Mouse (Mus musculus): ENCODE data around the gene Actn4. TPM values are rescaled to one million over a fixed set of nuclear protein-coding genes. Genes with fewer than 3 reads are reported as not detected.
"Not testable (repeated sequence)": the region's sequence is repeated elsewhere in the genome, so short reads cannot be mapped to it uniquely, and the experiment has no call there.

Actn4 gene
- total RNA-seq, 4 experiments from 2014 or later = 161 to 178 (median 177) TPM

DNA sequence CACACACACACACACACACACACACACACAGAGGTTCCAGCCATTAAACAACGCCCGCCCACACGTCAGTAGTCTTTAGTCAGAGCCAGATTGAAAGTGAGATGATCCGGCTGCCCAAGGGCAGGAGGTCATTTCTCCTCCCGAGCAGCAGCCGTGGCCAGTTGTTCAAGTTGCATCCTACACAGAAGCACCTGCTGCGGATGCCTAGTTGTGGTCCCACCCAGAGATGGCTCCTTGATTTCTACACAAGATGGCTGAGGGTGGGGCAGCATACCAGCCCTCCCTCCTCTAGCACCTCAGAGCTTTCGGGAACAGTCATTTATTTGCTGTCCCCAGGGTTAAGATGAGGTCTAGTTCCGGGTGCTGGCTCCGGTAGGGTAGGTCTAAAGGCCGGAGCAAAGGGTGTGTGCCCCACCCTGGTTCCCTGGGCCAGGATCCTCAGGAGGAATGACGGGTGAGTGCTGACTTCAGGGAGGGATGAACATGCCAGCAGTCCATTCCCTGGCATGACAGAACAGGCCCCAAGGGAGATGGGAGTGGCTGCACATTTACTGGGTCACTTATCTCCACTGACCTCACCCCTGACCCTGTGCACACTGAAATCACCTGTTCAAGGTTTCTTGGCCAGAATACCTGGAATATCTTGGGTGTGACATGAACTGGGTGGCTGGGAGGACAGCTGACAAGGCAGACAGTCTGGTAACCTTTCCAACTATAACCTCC is 7.7 kb upstream of the Actn4 start:
- no peak for DNase-seq (ENCODE audit: low spot score in 2 of 2)

DNA sequence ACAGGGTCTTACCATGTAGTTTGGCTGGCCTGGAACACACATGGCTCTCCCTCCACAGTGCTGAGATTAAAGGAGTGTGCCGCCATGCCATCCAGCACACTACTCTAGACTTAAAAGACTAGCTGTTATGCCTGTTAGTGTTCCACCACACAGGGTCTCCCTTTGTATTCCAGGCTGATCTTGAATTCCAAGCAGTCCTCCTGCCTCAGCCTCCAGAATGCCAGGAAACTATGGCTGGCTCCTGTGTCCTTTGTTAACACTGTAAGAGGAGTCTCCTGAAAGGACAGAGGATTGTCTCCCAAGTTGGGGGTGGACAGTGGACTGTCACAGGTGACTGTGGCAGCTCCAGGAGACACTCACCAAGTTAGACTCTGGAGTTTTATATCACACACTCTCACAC is 7.1 kb upstream of the Actn4 start:
- no peak for DNase-seq (ENCODE audit: low spot score in 2 of 2)

DNA sequence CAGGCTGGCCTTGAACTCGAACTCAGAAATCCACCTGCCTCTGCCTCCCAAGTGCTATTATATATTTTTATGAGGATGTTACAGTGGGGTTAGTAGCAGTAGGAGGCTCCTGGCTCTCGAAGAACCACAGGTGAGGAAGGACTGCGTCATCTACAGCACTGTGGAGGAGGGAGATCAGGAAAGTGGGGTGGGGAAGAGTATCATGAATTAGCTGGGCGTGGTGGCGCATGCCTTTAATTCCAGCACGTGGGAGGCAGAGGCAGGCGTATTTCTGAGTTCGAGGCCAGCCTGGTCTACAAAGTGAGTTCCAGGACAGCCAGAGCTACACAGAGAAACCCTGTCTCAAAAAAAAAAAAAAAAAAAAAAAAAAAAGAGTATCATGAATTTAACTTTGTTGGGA is 6.0 kb upstream of the Actn4 start:
- not testable (repeated sequence) for DNase-seq (ENCODE audit: low spot score in 2 of 2)

DNA sequence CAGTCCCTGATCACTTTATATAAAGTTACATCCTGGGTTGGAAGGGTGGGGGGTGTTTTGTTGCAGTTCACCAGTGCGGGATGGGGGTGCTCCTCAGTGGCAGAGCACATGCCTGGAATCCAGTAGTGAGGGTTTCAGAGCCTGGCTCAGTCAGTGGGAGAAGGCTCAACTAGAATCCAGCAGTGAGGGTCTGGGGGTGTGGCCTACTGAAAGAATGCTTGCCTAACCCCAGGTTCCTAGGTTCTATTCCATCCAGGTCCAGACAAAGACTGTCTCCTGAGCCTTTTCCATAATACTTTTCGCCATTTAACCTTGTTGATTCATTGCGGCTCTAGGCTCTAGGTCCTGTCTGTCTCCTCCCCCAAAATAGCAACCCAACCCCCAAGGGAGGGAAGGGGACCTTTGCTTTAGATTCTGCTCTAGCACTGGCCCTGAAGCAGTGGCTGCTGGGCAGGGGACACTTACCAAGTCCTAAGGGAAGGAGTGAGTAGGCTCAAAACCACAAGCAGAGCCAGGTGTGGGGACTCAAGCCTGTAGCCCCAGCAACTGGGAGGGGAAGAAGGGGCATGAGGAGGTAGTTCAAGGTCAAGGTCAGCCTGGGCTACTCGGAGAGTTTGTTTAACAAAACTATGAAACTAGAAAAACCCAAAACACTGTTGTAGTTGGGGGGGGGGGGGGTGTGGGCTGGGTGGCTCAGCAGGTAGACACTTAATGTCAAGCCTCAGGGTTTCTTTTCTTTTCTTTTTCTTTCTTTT is 4.8 kb upstream of the Actn4 start:
- DNase-seq (ENCODE audit: low spot score in 2 of 2) = no peak

DNA sequence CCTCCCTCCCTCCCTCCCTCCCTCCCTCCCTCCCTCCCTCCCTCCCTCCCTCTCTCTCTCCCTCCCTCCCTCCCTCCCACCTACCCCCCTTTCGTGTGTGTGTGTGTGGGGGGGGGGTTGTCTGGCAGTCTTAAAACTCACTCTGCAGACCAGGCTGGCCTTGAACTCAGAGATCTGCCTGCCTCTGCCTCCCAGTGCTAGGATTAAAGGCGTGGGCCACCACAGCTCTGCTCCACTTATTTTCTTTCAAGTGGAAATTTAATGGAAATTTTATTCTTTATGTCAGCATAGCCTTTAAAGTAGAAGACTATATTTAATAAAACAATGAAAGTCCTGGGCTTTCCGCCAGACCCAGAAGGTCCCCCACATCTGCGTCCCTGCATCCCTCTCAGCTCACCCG is 4.0 kb upstream of the Actn4 start:
- no peak for DNase-seq (ENCODE audit: low spot score in 2 of 2)

DNA sequence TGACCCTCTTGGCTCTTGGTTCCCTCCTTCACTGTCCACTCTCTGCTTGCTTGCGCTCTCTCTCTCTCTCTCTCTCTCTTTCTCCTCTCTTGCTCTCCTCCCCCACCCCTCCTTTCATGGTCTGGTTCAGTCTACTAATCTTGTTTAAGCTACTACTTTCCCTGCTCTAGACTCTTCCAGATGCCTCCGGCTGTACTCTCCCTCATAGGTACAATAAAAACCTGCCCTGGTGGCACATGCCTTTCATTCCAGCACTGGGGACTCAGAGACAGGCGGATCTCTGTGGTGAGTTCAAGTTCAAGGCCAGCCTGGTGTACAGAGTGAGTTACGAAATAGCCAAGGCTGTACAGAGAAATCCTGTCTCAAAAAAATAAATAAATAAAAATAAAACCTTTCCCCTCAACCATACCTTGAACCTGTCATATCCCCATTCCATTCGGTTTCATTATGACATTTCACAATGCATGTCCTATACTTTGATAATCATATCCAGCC is 3.3 kb upstream of the Actn4 start:
- DNase-seq (ENCODE audit: low spot score in 2 of 2) = no peak

DNA sequence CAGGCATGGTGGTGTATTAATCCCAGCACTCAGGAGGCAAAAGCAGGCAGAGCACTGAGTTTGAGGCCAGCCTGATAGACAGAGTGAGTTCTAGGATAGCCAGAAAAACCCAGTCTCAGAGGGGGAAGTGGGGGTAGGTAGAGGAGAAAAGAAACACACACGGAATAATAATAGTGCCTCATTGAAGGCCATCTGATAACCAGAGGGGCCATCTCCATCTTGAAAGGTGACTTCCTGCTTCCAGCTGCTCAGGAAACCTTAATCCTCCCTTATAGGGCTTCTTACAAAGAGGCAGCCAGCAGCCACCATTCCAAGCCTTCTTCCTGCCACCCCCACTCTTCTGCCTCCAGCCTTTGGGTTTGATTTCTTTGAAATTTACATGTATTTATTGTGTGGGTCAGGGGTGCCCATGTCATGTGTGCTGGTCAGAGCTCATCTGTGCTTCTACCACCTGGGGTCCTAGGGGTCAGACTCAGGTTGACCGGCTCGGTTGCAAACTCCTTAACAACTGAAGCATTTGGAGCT is 1.3 kb upstream of the Actn4 start:
- DNase-seq (ENCODE audit: low spot score in 2 of 2) = no peak

DNA sequence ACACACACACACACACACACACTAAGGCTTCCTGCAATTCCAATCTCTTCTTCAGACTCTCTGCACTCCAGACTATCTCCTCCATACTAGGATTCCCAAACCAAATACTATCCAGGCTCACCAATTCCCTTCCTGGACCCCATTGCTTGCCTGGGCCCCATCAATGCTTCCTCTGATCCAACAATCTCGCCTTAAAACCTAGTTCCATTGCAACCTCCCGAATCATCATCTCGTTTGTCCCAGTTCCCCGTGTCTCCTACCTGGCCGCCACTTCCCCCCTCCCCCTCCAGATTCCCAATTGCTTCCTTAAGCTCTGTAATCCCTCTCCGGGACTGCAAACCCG is 585 bp downstream of the Actn4 start:
- DNase-seq (ENCODE audit: low spot score in 2 of 2) = no peak

DNA sequence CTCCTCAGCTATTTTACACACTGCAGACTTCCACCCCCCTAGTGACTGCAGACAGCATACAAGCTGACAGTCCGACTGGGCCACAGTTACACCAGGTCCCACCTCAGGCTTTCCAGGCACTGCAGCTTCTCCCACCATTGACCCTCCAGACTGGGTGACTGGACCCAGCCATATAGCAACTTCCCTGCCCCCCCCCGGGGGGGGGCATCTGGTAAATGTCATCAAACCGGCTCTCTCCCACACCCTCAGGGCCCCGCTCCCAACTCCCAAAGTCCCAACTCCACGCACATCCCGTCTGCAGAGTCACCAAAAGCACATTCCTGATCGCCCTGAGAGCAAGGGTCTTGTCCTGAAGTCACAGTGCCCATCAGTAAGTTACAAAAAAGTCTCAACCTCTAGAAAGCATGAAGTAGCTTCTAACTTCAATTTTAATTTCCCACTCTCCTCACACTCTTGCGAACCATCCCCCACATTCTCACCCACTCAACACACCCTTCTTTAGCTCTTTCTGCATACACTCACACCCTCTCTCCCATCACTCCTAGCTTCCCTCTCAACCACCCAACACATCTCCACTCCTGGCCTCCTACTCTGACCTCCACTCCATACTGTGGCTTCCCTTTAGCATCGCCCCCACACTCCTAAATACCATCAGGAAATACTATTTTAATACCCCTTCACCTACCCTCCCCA is 1.6 kb downstream of the Actn4 start:
- DNase-seq (ENCODE audit: low spot score in 2 of 2) = no peak

DNA sequence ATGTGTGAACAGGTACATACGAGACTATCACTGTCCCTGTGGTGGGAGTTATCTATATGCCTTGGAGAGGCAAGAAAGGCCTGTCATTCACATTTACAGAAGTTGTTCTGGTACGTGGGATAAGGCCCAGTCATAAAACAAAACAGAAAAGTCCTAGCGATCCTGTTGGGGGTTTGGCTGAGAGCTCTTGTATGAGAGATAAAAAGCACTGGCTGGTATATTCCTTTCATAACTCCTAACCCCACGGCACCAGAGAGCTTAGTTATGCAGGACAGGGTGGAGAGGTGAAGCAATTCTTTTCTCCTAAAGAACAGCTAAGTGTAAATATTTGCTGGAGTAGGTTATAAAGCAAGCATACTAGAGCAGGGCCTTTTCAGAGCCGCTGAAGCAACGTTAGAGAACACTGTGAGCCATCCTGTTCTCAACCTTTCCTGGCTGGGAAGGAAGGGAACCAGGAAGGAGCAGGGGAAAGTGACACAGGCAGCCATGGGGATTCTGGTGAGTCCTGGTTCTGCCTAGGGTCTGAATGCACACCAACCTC is 2.6 kb downstream of the Actn4 start:
- DNase-seq (ENCODE audit: low spot score in 2 of 2) = no peak

DNA sequence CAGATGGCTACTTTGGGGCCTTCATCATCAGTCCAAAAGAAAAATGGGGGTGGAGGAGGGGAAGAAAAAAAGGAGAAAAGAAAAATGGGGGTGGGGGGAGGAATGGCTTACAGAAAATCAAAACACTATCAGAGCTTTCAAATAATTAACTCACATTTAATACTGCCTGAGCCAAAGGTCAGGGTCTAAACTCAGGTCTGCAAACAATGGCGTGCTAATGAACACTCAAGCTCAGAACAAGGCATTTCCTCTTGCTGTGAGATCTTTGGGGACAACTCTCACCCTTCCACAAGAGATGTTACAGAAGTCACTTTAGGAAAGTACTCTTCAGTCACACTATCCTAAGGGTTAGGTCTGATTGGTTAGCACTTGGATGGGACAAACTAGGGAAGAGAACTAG is 3.4 kb downstream of the Actn4 start:
- no peak for DNase-seq (ENCODE audit: low spot score in 2 of 2)

DNA sequence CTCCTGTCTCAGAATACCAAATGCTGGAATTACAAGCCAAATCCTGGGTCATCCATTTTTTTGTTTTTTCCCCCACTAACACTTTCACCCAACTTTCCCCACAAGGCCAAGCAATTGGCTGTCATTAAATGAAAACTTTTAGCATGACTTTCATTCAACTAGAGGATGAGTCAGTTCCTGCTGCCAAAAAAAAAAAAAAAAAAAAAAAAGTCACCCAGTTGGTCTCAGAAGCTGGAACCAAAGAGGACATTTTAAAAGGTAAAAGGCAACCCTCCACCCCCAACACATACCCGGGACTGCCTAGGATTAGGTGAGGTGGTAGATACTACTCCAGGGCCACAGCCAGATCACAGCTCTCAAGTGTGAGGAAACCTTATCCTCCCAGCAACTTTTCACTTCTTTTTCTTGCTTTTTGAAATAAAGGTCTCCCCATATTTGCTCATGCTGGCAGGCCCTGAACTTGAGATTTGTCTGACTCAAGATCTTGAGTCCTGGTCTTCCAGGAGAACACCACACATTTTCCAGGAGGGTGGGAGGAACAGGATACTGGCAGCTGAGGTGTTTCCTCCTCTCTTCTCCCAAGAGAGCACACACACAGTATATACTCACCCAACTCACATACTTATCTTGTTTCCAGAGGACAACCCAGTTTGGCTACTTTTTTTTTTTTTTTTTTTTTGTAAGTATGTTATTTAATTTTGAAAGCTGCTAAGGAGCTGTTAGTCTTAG is 4.0 kb downstream of the Actn4 start:
- no peak for DNase-seq (ENCODE audit: low spot score in 2 of 2)

DNA sequence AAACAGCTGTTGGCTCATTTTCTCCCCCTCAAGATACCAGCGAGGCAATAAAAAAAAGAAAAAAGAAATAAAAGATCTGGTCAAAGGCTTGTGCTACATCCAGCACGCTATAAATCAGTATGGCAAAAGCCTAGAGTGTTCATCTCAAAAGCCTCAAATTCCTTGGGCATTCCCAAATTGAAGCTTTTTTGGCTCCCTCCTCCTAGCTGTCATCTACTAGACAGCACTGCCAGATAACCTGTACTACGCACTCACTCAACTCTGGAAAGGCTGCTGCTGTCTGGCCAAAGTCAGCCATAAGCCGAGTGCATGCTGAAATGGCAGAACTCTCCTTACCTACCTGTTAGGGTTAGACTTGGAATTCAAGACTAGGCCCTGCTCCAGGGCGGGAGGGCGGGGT is 4.9 kb downstream of the Actn4 start:
- DNase-seq (ENCODE audit: low spot score in 2 of 2) = no peak

DNA sequence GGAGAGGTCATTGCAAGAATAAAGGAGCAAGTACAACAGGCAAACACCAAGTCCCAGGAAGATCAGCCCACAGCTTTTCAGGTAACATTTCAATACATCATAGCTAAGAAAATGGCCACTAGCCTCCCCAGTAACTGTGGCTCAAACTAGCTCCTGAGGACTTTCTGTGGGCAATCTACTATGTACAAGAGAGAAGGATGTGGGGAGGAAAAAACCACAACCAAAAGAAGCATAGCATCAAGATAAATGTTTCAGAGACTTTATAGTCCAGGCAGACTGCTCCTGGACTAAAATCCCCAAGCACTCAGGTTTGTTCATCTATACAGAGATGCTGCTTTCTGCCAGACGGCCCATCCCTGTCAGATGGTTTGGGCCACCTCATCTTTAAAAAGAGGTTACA is 5.9 kb downstream of the Actn4 start:
- no peak for DNase-seq (ENCODE audit: low spot score in 2 of 2)

DNA sequence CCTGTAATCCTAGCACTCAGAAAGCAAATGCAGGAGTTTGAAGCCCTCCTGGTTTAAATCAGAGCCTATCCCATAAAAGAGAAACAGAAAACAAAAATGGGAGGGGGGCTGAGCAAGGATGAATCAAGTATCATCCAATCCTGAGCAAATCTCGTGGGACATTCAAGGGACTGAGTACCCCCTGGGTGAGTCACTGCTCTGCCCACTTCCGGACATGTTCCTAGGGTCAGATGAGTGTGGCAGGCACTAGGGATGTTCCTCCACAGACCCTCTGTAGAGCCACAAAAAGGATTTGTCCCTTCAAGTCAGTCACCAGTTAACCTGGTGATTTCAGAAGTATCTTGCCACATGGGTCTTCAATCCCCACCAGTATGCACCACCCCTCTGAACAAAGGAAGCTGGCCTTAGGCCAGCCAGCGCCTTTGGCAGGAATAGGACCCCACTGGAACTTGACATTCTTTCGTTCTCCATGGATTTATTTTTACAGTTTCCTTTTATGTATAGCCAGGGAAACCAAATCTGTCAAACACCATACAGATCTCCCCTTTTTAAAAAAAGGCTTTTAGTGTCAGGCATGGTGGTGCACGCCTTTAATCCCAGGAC is 6.7 kb downstream of the Actn4 start:
- no peak for DNase-seq (ENCODE audit: low spot score in 2 of 2)

DNA sequence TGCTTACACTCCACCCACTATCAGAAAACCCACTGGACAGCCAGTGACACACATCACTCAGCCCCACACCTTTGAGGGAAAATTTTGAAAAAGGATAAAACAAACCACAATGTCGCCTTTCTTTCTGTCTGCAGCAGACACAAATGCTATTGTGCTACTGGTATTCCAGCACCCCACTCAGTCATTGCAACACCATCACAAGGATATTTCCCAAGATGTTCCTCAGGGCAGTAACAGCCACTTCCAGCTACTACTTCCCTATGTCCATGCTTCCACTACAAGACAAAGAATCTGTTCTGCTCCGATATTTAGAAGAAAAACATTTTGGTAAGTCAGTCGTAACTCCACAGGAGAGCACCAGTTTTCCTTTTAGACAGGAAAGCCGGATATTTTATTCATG is 7.4 kb downstream of the Actn4 start:
- no peak for DNase-seq (ENCODE audit: low spot score in 2 of 2)

DNA sequence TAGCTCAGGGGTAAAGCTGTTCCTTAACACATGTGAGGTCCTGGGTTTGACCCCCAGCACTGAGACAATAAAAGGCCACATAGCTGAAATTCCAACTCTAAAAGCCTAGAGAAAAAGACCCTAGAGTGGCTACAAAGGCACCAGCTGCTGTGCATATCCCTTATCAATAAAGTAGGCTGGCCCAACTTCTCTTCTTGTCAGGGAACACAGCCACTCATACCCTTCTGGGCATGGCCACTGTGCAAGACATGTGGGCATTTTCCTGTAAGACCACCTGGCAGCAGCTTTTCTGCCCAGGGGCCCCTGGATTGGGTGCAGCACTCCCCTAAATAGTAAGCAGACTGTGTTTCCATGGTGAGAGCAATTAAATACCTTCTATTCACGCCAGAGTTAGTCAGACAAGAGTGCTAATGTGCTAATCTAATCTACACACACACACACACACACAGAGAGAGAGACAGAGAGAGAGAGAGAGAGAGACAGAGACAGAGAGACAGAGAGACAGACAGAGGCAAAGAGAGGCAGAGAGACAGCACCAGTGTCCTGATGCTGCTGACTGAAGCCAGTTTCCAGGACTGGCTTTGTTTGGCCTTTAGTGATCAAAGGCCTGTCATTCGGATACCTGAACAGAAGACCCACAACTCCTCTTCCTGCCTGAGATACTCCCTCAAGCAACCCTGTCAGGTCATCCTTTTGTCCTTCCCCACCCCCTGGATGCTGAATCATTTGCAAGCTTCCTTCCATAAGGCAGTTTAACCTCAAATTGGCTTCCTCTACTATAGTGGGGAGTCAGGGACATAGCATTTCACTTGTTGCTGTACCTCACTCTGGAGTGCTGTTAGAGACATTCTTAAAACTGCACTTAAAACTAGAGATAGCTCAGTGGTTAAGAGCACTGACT is 8.4 kb downstream of the Actn4 start:
- no peak for DNase-seq (ENCODE audit: low spot score in 2 of 2)

DNA sequence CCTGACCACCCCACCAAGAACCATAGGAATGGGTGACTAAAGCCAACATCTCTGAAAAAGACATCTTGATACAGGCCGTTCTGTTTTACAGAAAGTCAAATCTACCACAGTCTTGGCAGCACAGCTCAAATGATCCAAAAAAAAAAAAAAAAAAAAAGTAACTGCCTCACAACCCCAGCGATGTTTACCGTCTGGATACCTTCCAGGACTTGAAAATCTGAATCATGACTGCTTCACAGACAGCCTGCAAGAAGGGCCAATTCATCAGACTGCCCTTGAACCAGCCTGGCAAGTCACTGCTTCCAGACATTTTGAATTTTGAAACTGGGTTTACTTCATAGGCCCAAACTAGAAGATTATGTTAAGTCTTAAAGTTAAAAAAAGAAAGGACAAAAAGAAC is 9.4 kb downstream of the Actn4 start:
- DNase-seq (ENCODE audit: low spot score in 2 of 2) = no peak

DNA sequence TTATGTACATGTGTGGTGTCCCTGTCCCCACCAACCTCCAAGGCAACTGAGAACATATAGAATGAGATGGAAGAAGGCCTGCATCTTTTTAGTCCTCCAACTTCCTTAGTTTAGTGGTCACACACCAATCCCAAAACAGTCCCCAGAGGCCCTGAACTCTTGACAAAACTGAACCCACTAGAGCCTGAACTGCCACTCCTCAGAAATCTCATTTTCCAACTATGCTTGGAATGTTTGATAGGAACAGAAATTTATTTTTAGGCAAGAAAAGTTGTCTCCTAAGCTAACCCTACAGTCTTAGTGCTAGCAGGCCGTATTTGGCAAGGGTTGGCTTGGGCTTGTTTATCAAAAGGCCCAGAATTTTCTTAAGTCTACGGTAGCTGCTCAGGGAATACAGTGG is 10.4 kb downstream of the Actn4 start:
- DNase-seq (ENCODE audit: low spot score in 2 of 2) = no peak

Data from left cerebral cortex, adult 8-10 months (tissue).